ENCODE assay signal across 8 mouse cellular contexts in genomic region chr12:72197925-72198486, GRCm38 (mm10). TPM values are rescaled to one million over a fixed set of nuclear protein-coding genes. Genes with fewer than 3 reads are reported as not detected.
A peak's percentile ranks its signal among the peaks of the same experiment; 100 is the strongest.
DNase-seq lines count a peak whose midpoint lies in the region; ATAC-seq and TF ChIP-seq lines count a peak whose summit lies in the region.

No protein-coding gene starts in this region.

- peak; percentile 32 to 37 for DNase-seq in cerebellum, adult 18-20 months
- peak; percentile 46 for DNase-seq in WW6 (ENCODE audit: low read depth, low spot score)
- DNase-seq in hindbrain, embryonic 14.5 days (ENCODE audit: low spot score), result no peak
- no peak for DNase-seq in thymus, postnatal 36 days
- no peak for DNase-seq in left cerebral cortex, adult 18-20 months (ENCODE audit: low spot score in 2 of 2)

- ATAC-seq in cerebellum, adult (ENCODE audit: insufficient number of reproducible peaks, low FRiP score, low TSS enrichment), result no peak
- peak; percentile 82 for ATAC-seq in forebrain, embryonic 13.5 days
- peak; percentile 62; the same call in 1 of the 2 replicates for ATAC-seq in hindbrain, embryonic 14.5 days (ENCODE audit: low FRiP score)

- 0 out of 2 replicates have a peak overlapping the region, but pooled peaks have one; percentile 32 for H3K27ac ChIP-seq in forebrain, embryonic 13.5 days
- no peak overlapping the region for H3K27ac ChIP-seq in hindbrain, embryonic 14.5 days
- H3K27ac ChIP-seq in testis, adult 2 months (ENCODE audit: control insufficient read depth, insufficient read depth, low read depth, low read length), result no peak overlapping the region

- H3K9ac ChIP-seq in forebrain, embryonic 13.5 days, result no peak overlapping the region
- no peak overlapping the region for H3K9ac ChIP-seq in hindbrain, embryonic 14.5 days

- TF ChIP-seq POLR2A in testis, adult 2 months (IDR thresholded peaks at IDR 0.05; ENCODE audit: control insufficient read depth, low read depth, low read length), result no peak

- no peak overlapping the region for H3K4me3 ChIP-seq in forebrain, embryonic 13.5 days
- H3K4me3 ChIP-seq in hindbrain, embryonic 14.5 days (replicated peaks; ENCODE audit: low read length), result no peak overlapping the region
- H3K4me3 ChIP-seq in testis, adult 2 months (ENCODE audit: control insufficient read depth, low read depth, low read length), result peak overlapping the region; percentile 55

- H3K4me2 ChIP-seq in forebrain, embryonic 13.5 days, result peak overlapping the region; percentile 14; the same call in 1 of the 2 replicates
- H3K4me2 ChIP-seq in hindbrain, embryonic 14.5 days (replicated peaks), result 0 out of 2 replicates have a peak overlapping the region, but pooled peaks have one; percentile 23

- no peaks in the 10 kb centered on the region for H3K27me3 ChIP-seq in forebrain, embryonic 13.5 days
- no peaks in the 10 kb centered on the region for H3K27me3 ChIP-seq in hindbrain, embryonic 14.5 days (ENCODE audit: control insufficient read depth, insufficient read depth, low read length)
- no peaks in the 10 kb centered on the region for H3K27me3 ChIP-seq in testis, adult 2 months (ENCODE audit: control insufficient read depth, insufficient read depth, low read length)

- peaks cover 6% of the 10 kb centered on the region for H3K4me1 ChIP-seq in forebrain, embryonic 13.5 days
- peaks cover 6% of the 10 kb centered on the region; the same call in 1 of the 2 replicates for H3K4me1 ChIP-seq in hindbrain, embryonic 14.5 days (replicated peaks; ENCODE audit: control insufficient read depth, insufficient read depth, low read length)
- peaks cover 5% of the 10 kb centered on the region for H3K4me1 ChIP-seq in testis, adult 2 months (ENCODE audit: control insufficient read depth, insufficient read depth, low read length)

- TF ChIP-seq CTCF in testis, adult 2 months (IDR thresholded peaks at IDR 0.05; ENCODE audit: control insufficient read depth, insufficient read depth, insufficient replicate concordance, low read depth, low read length), result no peak

- 63% methylated on average over 18 of the region's 18 CpGs for WGBS in forebrain, embryonic 13.5 days
- 45% methylated on average over 18 of the region's 18 CpGs for WGBS in hindbrain, embryonic 14.5 days

- H3K36me3 ChIP-seq in forebrain, embryonic 13.5 days (ENCODE audit: poor library complexity, severe bottlenecking), result no peaks in the 10 kb centered on the region
- no peaks in the 10 kb centered on the region for H3K36me3 ChIP-seq in hindbrain, embryonic 14.5 days (replicated peaks; ENCODE audit: control insufficient read depth, insufficient read depth)
- H3K36me3 ChIP-seq in testis, adult 2 months (ENCODE audit: control insufficient read depth, insufficient read depth, low read length), result no peaks in the 10 kb centered on the region

- no peaks in the 10 kb centered on the region for H3K9me3 ChIP-seq in forebrain, embryonic 13.5 days (replicated peaks)
- no peaks in the 10 kb centered on the region for H3K9me3 ChIP-seq in hindbrain, embryonic 14.5 days (ENCODE audit: control insufficient read depth, low read length)

RNA-seq across cellular contexts. Expression of gene Ccdc175, which starts 13.2 kb away (rescaled TPM):
- 0.06 TPM in 1 of 2 replicates, not detected in the other for polyA plus RNA-seq in forebrain, embryonic 13.5 days (2015; fragmentation: Nextera tagmentation; extraction: Ambion mirVana)
- polyA plus RNA-seq in hindbrain, embryonic 14.5 days (2014; fragmentation: Nextera tagmentation; extraction: Ambion mirVana), result 0.08 TPM in 1 of 2 replicates, not detected in the other
- polyA plus RNA-seq in testis, adult 2 months (2012; rRNA removed), result 11.5 and 12.6 TPM in 2 replicates
- total RNA-seq in left cerebral cortex, adult 18-20 months (2021), result not detected

Comparison
In these comparisons a context has a peak if more than half of its experiments do, and no peak if none do; other contexts are left out.
1. DNase-seq: peak in cerebellum, adult 18-20 months (2 of 2) and WW6 (single experiment); none in hindbrain, embryonic 14.5 days (single experiment), thymus, postnatal 36 days (0 of 2) and left cerebral cortex, adult 18-20 months (0 of 2).
2. RNA of gene Ccdc175, which starts 13.2 kb away (polyA plus RNA-seq): 11.5 to 12.6 TPM in testis, adult 2 months; 0.08 TPM in hindbrain, embryonic 14.5 days and 0.06 TPM in forebrain, embryonic 13.5 days; every median in the first group is over 10 times any median in the second.